Mouse (Mus musculus): ENCODE results near the gene Cetn2.

GRCm38 (mm10) chrX:72911611-72912010 lies 6.6 kb downstream of the Cetn2 start:
- TF ChIP-seq EP300 (IDR thresholded peaks at IDR 0.05; ENCODE audit: low read depth) (no peak), CTCF (IDR thresholded peaks at IDR 0.05; ENCODE audit: low read depth) (no peak)

Data from heart, postnatal 0 days (tissue).